Mouse (Mus musculus): ENCODE data around the gene Drc1. TPM values are rescaled to one million over a fixed set of nuclear protein-coding genes. Genes with fewer than 3 reads are reported as not detected.

Gene Drc1
- 0.72 and 1.1 TPM in 2 replicates for polyA plus RNA-seq (2015; fragmentation: Nextera tagmentation; extraction: Ambion mirVana)

DNA sequence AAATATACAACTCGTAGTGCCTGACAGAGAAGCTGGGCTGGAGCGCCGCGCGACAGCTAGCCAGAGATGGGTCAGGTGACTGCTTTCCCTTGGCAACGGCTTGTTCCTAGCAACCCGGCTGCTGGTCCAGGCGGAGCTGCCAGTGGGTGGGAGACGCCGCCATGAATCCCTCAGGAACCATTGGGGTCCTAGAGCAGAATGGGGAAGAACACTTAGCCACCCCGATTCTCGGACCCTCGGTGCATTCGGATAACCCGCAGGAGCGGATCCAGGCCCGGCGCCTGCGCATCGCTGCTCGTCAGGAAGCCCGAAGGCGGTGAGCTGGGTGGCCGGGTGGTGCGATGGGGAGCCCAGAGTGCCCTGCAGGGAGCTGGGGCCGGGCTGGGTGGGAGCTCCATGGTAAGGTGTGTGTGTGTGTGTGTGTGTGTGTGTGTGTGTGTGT lies at the start of gene Drc1:
Drc1 (plus strand) TSS at position 98 of the 442 bp plus-strand sequence.
- ATAC-seq, result no peak
- WGBS, result 9% methylated on average over 26 of the region's 26 CpGs
- peak within 1 kb of the TSS; percentile 20; the same call in 1 of the 2 replicates for H3K4me3 ChIP-seq (ENCODE audit: low read depth, low read length)
- 0 out of 2 replicates have a peak, but pooled peaks cover 3% of the 10 kb centered on the region for H3K27me3 ChIP-seq (replicated peaks; ENCODE audit: control insufficient read depth, insufficient read depth, low read length)
- H3K36me3 ChIP-seq (ENCODE audit: control insufficient read depth, insufficient read depth), result no peaks in the 10 kb centered on the region
- no peak within 1 kb of the TSS for H3K9ac ChIP-seq (ENCODE audit: low read depth, low read length)
- TF ChIP-seq CTCF (IDR thresholded peaks at IDR 0.05; ENCODE audit: low read depth), result no peak
- no peak within 1 kb of the TSS for H3K27ac ChIP-seq (ENCODE audit: low read depth, low read length)
- H3K4me1 ChIP-seq (replicated peaks; ENCODE audit: control insufficient read depth, insufficient read depth, low read length), result no peaks in the 10 kb centered on the region; the same call in 1 of the 2 replicates
- no peaks in the 10 kb centered on the region for H3K9me3 ChIP-seq (ENCODE audit: control insufficient read depth)
- H3K4me2 ChIP-seq (replicated peaks; ENCODE audit: low read depth), result peak within 1 kb of the TSS; percentile 54

DNA sequence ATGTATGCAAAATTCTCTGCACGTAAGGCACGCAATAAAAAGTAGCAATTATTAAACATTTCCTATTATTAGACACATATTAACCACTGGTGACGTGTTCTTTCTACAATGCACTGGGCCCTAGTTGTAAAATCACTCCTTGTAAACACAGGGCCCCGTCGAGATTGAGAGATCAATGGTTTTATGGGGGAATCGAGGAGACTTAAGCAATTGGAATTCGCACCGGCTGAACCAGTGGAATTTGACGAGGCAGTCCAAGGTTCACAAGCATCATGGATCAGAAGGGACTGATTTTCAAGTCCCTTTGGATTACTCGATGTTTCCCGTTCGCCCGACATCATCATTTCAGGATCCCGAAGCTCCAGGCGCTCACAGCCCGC lies 49.3 kb upstream of the Drc1 start:
- peak overlapping the region; percentile 88 for H3K9ac ChIP-seq (ENCODE audit: low read depth, low read length)
- 14% methylated on average over 16 of the region's 16 CpGs for WGBS

DNA sequence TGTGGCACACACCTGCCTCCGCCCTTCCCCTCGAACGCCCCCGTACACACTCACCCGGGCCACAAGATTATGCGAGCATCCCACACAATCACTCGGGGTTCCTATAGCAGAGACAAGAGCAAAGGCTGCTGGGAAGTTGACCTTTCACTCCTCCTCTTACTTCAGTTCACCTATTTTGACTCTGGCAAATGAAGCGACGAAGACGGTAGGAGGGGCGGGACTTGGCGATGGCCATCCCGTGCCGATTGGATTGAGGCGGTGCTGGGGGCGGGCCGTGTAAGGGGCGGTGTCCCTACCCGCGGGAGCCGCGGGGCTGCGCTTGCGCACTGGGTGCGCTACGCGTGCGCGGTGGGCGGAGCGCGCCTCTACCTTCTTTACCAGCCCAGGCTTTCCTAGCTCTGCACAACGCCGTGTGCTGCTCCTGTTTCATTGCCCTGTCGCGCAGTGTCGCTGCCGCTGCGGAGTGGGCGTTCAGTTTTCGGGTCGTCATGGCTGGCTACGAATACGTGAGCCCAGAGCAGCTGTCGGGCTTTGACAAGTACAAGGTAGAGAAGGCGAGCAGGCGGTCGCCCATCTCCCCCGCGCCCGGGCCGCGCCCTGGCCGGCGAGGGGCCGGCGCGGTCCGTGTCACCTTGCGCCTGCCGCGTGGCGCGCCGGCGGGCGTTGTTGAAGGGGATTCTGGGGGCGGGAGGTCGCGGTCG lies 48.8 kb upstream of the Drc1 start, which contains the start of gene Selenoi:
Selenoi (plus strand) TSS at position 311 of the 701 bp plus-strand sequence.
- peak; percentile 96 for ATAC-seq
- Histone ChIP-seq H3K4me2 (replicated peaks; ENCODE audit: low read depth) (peak within 1 kb of the TSS; percentile 83), H3K4me1 (replicated peaks; ENCODE audit: control insufficient read depth, insufficient read depth, low read length) (peaks cover 4% of the 10 kb centered on the region), H3K4me3 (ENCODE audit: low read depth, low read length) (peak within 1 kb of the TSS; percentile 86), H3K36me3 (ENCODE audit: control insufficient read depth, insufficient read depth) (no peaks in the 10 kb centered on the region), H3K9ac (ENCODE audit: low read depth, low read length) (peak within 1 kb of the TSS; percentile 88), H3K9me3 (ENCODE audit: control insufficient read depth) (no peaks in the 10 kb centered on the region), H3K27me3 (replicated peaks; ENCODE audit: control insufficient read depth, insufficient read depth, low read length) (no peaks in the 10 kb centered on the region), H3K27ac (ENCODE audit: low read depth, low read length) (peak within 1 kb of the TSS; percentile 96)
- TF ChIP-seq CTCF (IDR thresholded peaks at IDR 0.05; ENCODE audit: low read depth), result peak; percentile 23; the same call in 1 of the 2 replicates
- WGBS, result 1% methylated on average over 71 of the region's 71 CpGs

More for the DNA sequence above, 49.3 kb upstream of the Drc1 start:
- peak; percentile 91 for ATAC-seq
- Histone ChIP-seq H3K4me2 (replicated peaks; ENCODE audit: low read depth) (peak overlapping the region; percentile 83), H3K9me3 (ENCODE audit: control insufficient read depth) (no peaks in the 10 kb centered on the region), H3K27ac (ENCODE audit: low read depth, low read length) (peak overlapping the region; percentile 96), H3K36me3 (ENCODE audit: control insufficient read depth, insufficient read depth) (no peaks in the 10 kb centered on the region), H3K4me3 (ENCODE audit: low read depth, low read length) (peak overlapping the region; percentile 86), H3K27me3 (replicated peaks; ENCODE audit: control insufficient read depth, insufficient read depth, low read length) (no peaks in the 10 kb centered on the region), H3K4me1 (replicated peaks; ENCODE audit: control insufficient read depth, insufficient read depth, low read length) (peaks cover 4% of the 10 kb centered on the region)
- TF ChIP-seq CTCF (IDR thresholded peaks at IDR 0.05; ENCODE audit: low read depth), result no peak

DNA sequence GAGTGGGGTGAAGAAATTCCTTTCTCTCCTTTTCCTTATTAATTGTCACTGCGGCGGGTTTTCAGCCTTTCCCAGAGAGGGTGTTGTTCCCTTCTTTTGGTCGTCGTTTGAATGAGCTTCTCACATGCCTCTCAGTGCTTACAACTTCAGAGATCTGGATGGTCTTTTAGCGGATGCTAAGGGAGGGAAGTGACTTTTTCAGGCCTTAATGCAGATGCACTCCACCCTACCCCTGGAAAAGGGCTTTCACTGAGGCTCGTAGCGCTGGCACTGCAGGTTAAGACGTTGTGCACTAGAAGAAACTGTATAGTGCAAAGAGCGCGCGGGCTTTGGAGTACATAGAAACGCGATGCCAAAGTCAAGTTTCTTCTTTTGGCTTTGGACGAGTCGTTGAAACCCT lies 48.1 kb upstream of the Drc1 start:
- H3K9ac ChIP-seq (ENCODE audit: low read depth, low read length), result peak overlapping the region; percentile 88
- no peaks in the 10 kb centered on the region for H3K27me3 ChIP-seq (replicated peaks; ENCODE audit: control insufficient read depth, insufficient read depth, low read length)
- no peaks in the 10 kb centered on the region for H3K36me3 ChIP-seq (ENCODE audit: control insufficient read depth, insufficient read depth)
- H3K4me3 ChIP-seq (ENCODE audit: low read depth, low read length), result peak overlapping the region; percentile 86
- peak overlapping the region; percentile 96 for H3K27ac ChIP-seq (ENCODE audit: low read depth, low read length)
- H3K9me3 ChIP-seq (ENCODE audit: control insufficient read depth), result no peaks in the 10 kb centered on the region
- TF ChIP-seq CTCF (IDR thresholded peaks at IDR 0.05; ENCODE audit: low read depth), result no peak
- peaks cover 4% of the 10 kb centered on the region for H3K4me1 ChIP-seq (replicated peaks; ENCODE audit: control insufficient read depth, insufficient read depth, low read length)
- 2% methylated on average over 15 of the region's 15 CpGs for WGBS
- no peak for ATAC-seq
- H3K4me2 ChIP-seq (replicated peaks; ENCODE audit: low read depth), result peak overlapping the region; percentile 83

DNA sequence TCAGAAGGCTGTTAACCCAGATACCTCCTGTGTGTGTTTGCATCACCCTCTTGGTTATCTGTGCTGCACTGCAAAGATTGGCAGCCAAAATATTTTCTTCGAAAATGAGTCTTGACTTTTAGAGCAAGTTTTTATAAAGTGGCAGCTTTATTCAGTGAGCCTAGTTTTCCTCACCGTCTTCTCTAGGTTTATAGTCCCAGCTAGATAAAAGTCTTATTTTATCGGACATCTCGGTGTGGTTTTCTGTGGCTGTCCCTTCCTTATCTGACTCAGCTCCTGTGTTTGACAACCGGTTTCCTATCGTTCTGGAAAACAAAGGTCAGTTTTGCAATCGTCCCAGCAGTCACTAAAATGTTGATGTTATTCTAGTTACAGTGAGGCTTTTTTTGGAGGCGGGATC lies 47.2 kb upstream of the Drc1 start:
- ATAC-seq, result no peak
- Histone ChIP-seq H3K27ac (ENCODE audit: low read depth, low read length) (peak overlapping the region; percentile 96; the same call in 1 of the 2 replicates), H3K27me3 (replicated peaks; ENCODE audit: control insufficient read depth, insufficient read depth, low read length) (no peaks in the 10 kb centered on the region), H3K9me3 (ENCODE audit: control insufficient read depth) (no peaks in the 10 kb centered on the region), H3K4me3 (ENCODE audit: low read depth, low read length) (peak overlapping the region; percentile 86), H3K4me2 (replicated peaks; ENCODE audit: low read depth) (peak overlapping the region; percentile 83), H3K36me3 (ENCODE audit: control insufficient read depth, insufficient read depth) (no peaks in the 10 kb centered on the region), H3K9ac (ENCODE audit: low read depth, low read length) (peak overlapping the region; percentile 88; the same call in 1 of the 2 replicates), H3K4me1 (replicated peaks; ENCODE audit: control insufficient read depth, insufficient read depth, low read length) (peaks cover 4% of the 10 kb centered on the region)
- WGBS, result 24% methylated on average over 8 of the region's 8 CpGs
- no peak for TF ChIP-seq CTCF (IDR thresholded peaks at IDR 0.05; ENCODE audit: low read depth)

DNA sequence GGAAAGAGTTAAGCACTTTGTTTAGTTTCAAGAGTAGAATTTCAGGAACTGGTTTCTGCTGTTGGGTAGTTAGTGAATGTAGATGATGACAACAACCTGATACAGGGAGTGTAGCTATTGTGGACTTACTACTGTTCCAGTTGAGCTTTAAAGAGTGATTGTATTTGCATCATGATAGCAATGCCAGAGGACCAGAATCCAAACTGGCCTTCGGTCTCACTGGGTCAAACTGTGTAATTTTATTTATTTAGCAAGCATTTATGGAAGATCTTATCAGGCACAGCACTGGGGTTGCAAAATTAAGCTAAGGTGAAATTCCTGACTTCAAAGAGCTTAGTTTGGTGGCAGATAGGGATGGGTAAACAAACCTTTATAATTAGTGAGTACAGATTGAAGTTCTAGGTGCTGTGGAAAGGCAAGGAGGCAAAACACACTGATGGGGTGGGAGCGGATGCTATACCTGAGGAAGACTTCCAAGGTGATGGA lies 45.5 kb upstream of the Drc1 start:
- Histone ChIP-seq H3K4me2 (replicated peaks; ENCODE audit: low read depth) (peak overlapping the region; percentile 83), H3K9me3 (ENCODE audit: control insufficient read depth) (no peaks in the 10 kb centered on the region), H3K36me3 (ENCODE audit: control insufficient read depth, insufficient read depth) (no peaks in the 10 kb centered on the region), H3K4me3 (ENCODE audit: low read depth, low read length) (no peak overlapping the region), H3K9ac (ENCODE audit: low read depth, low read length) (no peak overlapping the region), H3K27me3 (replicated peaks; ENCODE audit: control insufficient read depth, insufficient read depth, low read length) (no peaks in the 10 kb centered on the region), H3K4me1 (replicated peaks; ENCODE audit: control insufficient read depth, insufficient read depth, low read length) (peaks cover 9% of the 10 kb centered on the region), H3K27ac (ENCODE audit: low read depth, low read length) (no peak overlapping the region)
- no peak for TF ChIP-seq CTCF (IDR thresholded peaks at IDR 0.05; ENCODE audit: low read depth)
- no peak for ATAC-seq
- WGBS, result 51% methylated on average over 2 of the region's 2 CpGs

Measured in intestine, postnatal 0 days (tissue).